Mouse (Mus musculus) CH12.LX (cell line): ENCODE data around the gene Gm11146.

Experiments used
- CTCF ChIP-seq, 2 experiments: IDR thresholded peaks in 1 of 2; conservative IDR thresholded peaks in 1 of 2; 2 replicates each; pipeline ENCODE4 v1.5.1; 2011 to 2012; ENCODE audit warnings: low read depth in 2 of 2, low read length in 2 of 2, improper control_type of control experiment in 1 of 2, inconsistent platforms in 1 of 2, mild to moderate bottlenecking in 1 of 2, moderate library complexity in 1 of 2
- UBTF ChIP-seq: IDR thresholded peaks from 2 replicates; pipeline ENCODE4 v1.6.1; 2012; ENCODE audit warnings: low read depth, mild to moderate bottlenecking, inconsistent platforms, low read length, improper control_type of control experiment, moderate library complexity

DNA sequence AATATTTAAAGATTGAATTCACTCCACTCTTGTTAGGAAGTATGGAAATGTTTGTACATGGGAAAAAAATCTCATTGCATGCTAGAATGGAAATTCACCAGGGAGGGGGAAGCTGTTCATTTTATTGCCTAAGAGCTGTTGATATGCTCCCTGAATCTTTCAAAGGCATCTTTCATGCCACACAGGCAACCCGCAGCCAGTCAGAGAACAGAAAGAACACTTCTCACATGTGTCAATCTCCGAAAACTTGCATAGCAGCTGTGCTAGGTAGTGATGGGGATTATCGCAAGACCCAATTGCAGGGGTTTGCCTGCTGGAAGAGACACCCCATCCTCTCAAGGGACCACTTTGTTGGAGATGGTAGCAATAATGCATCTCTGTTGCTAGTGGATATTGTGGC lies 8.9 kb downstream of the Gm11146 start:
- no peak for TF ChIP-seq CTCF (conservative IDR thresholded peaks at IDR 0.05 in 1 of 2, IDR thresholded peaks at IDR 0.05 in 1 of 2; ENCODE audit: low read depth in 2 of 2, low read length in 2 of 2)
- TF ChIP-seq UBTF = no peak
